Mouse (Mus musculus): Measurements from ENCODE around the gene Ttc39b. TPM values are rescaled to one million over a fixed set of nuclear protein-coding genes. Genes with fewer than 3 reads are reported as not detected.

Ttc39b gene
- polyA plus RNA-seq, 1 experiment from 2014 or later, result 2.7 TPM

DNA sequence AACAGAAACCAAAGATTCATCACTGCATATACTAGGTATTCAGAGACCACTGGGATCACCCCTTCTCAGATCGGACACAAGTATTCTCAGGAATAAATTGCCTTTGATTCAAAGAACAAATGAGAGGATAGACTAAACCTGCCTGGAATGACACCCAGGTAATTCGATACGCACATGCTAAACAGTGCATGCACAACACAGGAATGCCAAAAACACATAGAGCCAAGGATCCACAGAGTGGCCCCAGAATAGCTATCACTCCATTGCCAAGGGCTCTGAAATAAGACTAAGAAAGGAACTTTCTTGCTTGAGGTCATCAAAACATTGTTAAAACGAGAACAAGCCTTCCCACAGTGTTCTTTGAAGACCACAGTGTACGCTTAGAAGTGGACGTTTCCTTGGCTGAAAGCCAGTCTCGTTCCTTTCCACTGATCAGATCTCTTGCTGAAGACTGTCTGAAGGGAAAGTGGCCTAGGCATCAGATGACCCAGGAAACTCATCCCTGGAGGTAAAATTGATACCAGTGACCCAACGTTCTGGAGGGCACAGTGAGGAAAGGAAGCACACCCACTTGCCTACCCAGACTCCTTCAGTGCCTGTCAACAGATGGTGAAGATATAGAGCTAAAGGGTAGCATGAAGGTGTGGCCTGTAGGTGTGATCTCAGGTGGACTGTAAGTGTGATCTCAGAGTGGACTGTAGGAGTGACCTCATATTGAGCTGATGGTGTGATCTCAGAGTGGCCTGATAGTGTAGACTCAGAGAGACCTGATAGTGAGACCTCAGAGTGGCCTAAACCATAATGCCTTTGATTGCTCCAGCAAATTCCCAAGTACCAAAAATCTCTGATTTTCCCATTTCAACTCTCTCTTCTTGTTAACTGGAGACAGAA is 141.6 kb downstream of the Ttc39b start:
- H3K9ac ChIP-seq (ENCODE audit: low read depth, low read length), result no peak overlapping the region
- H3K27me3 ChIP-seq (replicated peaks; ENCODE audit: control insufficient read depth, insufficient read depth, low read length), result no peaks in the 10 kb centered on the region
- ATAC-seq, result no peak
- no peaks in the 10 kb centered on the region for H3K9me3 ChIP-seq (ENCODE audit: control insufficient read depth)
- H3K4me2 ChIP-seq (replicated peaks; ENCODE audit: low read depth), result no peak overlapping the region
- no peak overlapping the region for H3K27ac ChIP-seq (ENCODE audit: low read depth, low read length)
- no peak for TF ChIP-seq CTCF (IDR thresholded peaks at IDR 0.05; ENCODE audit: low read depth)
- WGBS, result 62% methylated on average over 8 of the region's 8 CpGs
- no peak overlapping the region for H3K4me3 ChIP-seq (ENCODE audit: low read depth, low read length)
- no peaks in the 10 kb centered on the region for H3K36me3 ChIP-seq (ENCODE audit: control insufficient read depth, insufficient read depth)
- no peaks in the 10 kb centered on the region for H3K4me1 ChIP-seq (replicated peaks; ENCODE audit: control insufficient read depth, insufficient read depth, low read length)

DNA sequence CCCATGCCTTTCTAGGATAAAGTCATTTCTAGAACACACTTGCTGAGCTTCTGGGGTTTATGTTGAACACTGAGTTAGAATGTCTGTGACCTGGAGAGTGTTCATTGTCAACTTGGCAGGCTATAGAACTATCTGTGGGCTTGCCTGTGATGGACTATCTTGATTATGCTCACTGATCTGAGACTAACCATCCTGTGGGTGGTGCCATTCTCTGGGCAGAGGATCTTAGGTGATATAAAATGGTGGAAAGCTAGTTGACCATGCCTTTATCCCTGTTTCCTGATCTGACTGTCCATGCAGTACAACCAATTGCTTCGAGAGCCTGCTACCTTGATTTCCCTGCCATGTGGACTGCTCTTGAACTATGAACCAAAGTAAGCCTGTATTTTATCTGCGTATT is 146.6 kb downstream of the Ttc39b start:
- Histone ChIP-seq H3K27ac (ENCODE audit: low read depth, low read length) (no peak overlapping the region), H3K9ac (ENCODE audit: low read depth, low read length) (no peak overlapping the region), H3K27me3 (replicated peaks; ENCODE audit: control insufficient read depth, insufficient read depth, low read length) (no peaks in the 10 kb centered on the region), H3K4me2 (replicated peaks; ENCODE audit: low read depth) (no peak overlapping the region), H3K36me3 (ENCODE audit: control insufficient read depth, insufficient read depth) (no peaks in the 10 kb centered on the region), H3K9me3 (ENCODE audit: control insufficient read depth) (no peaks in the 10 kb centered on the region), H3K4me1 (replicated peaks; ENCODE audit: control insufficient read depth, insufficient read depth, low read length) (no peaks in the 10 kb centered on the region), H3K4me3 (ENCODE audit: low read depth, low read length) (no peak overlapping the region)
- WGBS, result 93% methylated on average over 2 of the region's 2 CpGs
- ATAC-seq, result no peak
- no peak for TF ChIP-seq CTCF (IDR thresholded peaks at IDR 0.05; ENCODE audit: low read depth)

DNA sequence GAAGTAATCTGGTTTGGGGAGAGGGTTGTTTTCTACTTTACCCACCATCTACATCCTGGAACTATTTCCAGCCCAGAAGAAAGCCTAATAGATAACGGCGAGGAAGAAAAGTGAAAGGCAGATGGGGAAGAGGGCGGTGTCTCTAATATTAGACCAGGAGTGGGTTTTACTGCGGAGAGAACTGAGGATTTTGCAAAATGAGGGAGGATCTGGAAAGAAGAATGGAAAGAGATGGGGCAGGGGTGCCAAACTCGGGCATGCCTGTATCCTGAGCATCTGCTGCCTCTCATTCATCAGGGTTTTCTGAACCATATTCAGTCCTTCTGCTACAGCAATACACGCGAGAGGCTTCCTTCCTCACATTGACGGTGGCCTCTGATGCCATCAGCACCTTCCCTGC is 149.1 kb downstream of the Ttc39b start:
- H3K27ac ChIP-seq (ENCODE audit: low read depth, low read length), result no peak overlapping the region
- 88% methylated on average over 8 of the region's 8 CpGs for WGBS

DNA sequence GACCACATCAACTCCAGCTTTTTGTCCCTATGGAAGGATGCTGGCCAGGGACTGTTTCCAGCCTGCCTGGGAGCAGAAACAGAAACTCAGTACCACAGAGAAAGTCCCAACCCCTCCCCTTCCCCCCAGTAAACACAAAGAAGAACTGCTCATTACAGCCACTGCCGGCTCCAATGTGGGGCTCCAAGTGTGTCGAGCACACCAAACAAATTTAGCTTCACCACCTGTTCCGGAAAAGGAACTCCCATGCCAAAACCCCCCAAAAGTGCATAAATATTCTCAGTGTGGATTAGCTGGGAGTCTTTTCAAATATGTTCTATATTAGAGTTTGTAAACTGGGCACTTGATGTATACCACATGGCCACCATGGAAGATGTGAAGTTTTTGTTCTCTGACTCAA is 151.8 kb downstream of the Ttc39b start:
- Histone ChIP-seq H3K4me2 (replicated peaks; ENCODE audit: low read depth) (no peak overlapping the region), H3K4me3 (ENCODE audit: low read depth, low read length) (no peak overlapping the region), H3K9me3 (ENCODE audit: control insufficient read depth) (no peaks in the 10 kb centered on the region), H3K36me3 (ENCODE audit: control insufficient read depth, insufficient read depth) (no peaks in the 10 kb centered on the region), H3K4me1 (replicated peaks; ENCODE audit: control insufficient read depth, insufficient read depth, low read length) (no peaks in the 10 kb centered on the region), H3K9ac (ENCODE audit: low read depth, low read length) (no peak overlapping the region), H3K27me3 (replicated peaks; ENCODE audit: control insufficient read depth, insufficient read depth, low read length) (no peaks in the 10 kb centered on the region), H3K27ac (ENCODE audit: low read depth, low read length) (no peak overlapping the region)
- WGBS, result 51% methylated on average over 3 of the region's 3 CpGs
- no peak for TF ChIP-seq CTCF (IDR thresholded peaks at IDR 0.05; ENCODE audit: low read depth)
- ATAC-seq, result no peak

More for the DNA sequence above, 149.1 kb downstream of the Ttc39b start:
- ATAC-seq, result no peak
- Histone ChIP-seq H3K9ac (ENCODE audit: low read depth, low read length) (no peak overlapping the region), H3K9me3 (ENCODE audit: control insufficient read depth) (no peaks in the 10 kb centered on the region), H3K27me3 (replicated peaks; ENCODE audit: control insufficient read depth, insufficient read depth, low read length) (no peaks in the 10 kb centered on the region), H3K4me2 (replicated peaks; ENCODE audit: low read depth) (no peak overlapping the region), H3K36me3 (ENCODE audit: control insufficient read depth, insufficient read depth) (no peaks in the 10 kb centered on the region), H3K4me3 (ENCODE audit: low read depth, low read length) (no peak overlapping the region), H3K4me1 (replicated peaks; ENCODE audit: control insufficient read depth, insufficient read depth, low read length) (no peaks in the 10 kb centered on the region)
- TF ChIP-seq CTCF (IDR thresholded peaks at IDR 0.05; ENCODE audit: low read depth), result no peak

DNA sequence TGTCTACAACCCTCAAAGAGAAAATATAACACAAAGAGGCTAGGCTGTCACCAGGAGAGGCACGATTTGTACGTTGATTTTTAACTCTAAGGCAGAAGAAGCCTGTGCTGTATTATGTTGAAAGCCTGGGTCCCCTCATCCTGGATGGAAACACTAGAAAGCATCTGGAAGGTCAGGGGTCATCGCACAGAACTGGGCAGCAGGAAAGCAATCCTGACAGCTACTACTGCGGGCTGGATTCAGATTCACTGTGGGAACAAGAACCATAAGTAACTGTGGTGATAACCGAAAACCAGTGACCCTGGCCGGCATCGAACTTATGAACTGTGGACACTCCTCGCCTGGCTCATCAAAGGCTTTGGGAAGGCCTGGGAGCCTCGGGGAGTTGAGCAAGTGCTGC is 153.3 kb downstream of the Ttc39b start:
- WGBS, result 70% methylated on average over 9 of the region's 9 CpGs
- ATAC-seq, result no peak
- Histone ChIP-seq H3K4me2 (replicated peaks; ENCODE audit: low read depth) (no peak overlapping the region), H3K4me1 (replicated peaks; ENCODE audit: control insufficient read depth, insufficient read depth, low read length) (no peaks in the 10 kb centered on the region), H3K4me3 (ENCODE audit: low read depth, low read length) (no peak overlapping the region), H3K36me3 (ENCODE audit: control insufficient read depth, insufficient read depth) (no peaks in the 10 kb centered on the region), H3K9ac (ENCODE audit: low read depth, low read length) (no peak overlapping the region), H3K27me3 (replicated peaks; ENCODE audit: control insufficient read depth, insufficient read depth, low read length) (no peaks in the 10 kb centered on the region), H3K9me3 (ENCODE audit: control insufficient read depth) (no peaks in the 10 kb centered on the region), H3K27ac (ENCODE audit: low read depth, low read length) (no peak overlapping the region)
- no peak for TF ChIP-seq CTCF (IDR thresholded peaks at IDR 0.05; ENCODE audit: low read depth)

Other genes starting within 250 kb of the Ttc39b start
- 12.6 and 13.3 TPM in 2 replicates for gene Snapc3, start 93.5 kb upstream of the Ttc39b start, polyA plus RNA-seq (2015; fragmentation: Nextera tagmentation; extraction: Ambion mirVana)
- gene Psip1, start 162.2 kb upstream of the Ttc39b start, polyA plus RNA-seq (2015; fragmentation: Nextera tagmentation; extraction: Ambion mirVana), result 32.1 and 32.4 TPM in 2 replicates
- 0.69 and 1.2 TPM in 2 replicates for gene Ccdc171, start 201.3 kb upstream of the Ttc39b start, polyA plus RNA-seq (2015; fragmentation: Nextera tagmentation; extraction: Ambion mirVana)